Mouse (Mus musculus) mesoderm, embryonic 11.5 days (tissue): ENCODE data around the gene Six1.
"Not testable (repeated sequence)": the region's sequence is repeated elsewhere in the genome, so short reads cannot be mapped to it uniquely, and the experiment has no call there.

ENCODE experiments used
- DNase-seq: peaks from one replicate; pipeline ENCODE4 v3.0.0-alpha.2; 2012; ENCODE audit warnings: low read depth, low spot score

Six1 gene

DNA sequence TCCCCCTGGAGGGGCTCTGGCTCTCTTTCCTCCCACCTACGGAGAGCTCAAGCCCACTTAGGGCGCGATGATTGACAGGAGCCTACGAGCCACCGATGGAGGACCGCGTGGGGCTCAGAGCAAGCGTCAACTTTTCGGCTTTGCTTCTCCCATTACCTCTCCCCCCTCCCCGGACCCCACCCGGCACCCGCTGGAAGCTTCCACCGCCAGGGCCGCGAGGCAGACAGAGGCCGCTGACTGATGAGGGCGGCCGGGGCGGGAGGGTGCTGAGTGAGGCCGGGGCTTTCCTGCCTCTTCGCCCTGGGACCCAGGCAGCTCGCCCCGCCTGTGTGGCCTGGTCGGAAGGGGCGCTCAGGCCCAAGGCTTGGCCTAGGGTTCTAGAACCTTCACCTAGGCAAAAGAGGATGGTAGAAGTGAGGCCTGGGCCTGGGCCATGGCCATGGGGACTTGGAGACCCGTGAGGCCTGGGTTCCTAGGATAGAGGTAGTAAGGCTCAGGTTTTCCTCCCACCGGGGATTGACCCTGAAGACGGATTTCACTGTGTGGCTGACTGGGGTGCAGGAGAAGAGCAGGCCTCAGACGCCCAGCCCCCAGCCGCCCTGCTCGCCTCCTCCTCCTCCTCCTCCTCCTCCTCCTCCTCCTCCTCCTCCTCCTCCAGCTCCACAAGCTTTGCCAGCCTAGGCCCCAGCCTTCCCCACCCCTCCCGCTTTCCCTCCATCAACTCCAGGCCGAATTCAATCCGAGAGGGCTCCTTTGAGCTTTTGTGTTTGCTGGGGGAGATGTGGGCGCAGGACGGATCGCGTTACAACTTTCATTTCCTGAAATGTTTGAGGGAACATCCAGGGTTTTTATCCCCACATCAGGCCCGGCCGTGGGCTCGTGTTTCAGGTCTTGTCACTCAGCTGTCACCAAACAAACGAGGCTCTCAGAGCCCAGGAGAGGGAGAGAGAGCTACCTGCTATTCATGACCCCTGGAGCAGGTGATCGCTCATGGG is 18.5 kb downstream of the Six1 start:
- DNase-seq = no peak

DNA sequence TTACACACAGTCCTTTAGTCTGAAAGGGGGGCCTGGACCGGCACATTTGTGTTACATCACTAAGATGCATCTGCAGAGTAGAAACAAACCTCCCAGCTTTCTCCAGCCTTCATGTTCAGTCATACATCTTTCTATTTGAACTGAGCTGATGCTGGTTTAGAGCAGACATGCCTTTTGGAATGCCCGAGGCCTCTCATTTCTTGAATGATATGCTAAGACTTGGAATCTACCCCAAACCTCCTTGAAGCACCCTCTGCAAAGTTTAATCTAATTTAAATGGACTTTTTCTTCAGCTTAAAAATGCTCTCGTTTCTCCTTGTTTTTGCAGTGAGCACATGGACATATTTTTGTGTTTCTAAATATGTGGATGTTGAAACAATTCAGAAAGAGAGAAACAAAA is 21.0 kb downstream of the Six1 start:
- no peak for DNase-seq

DNA sequence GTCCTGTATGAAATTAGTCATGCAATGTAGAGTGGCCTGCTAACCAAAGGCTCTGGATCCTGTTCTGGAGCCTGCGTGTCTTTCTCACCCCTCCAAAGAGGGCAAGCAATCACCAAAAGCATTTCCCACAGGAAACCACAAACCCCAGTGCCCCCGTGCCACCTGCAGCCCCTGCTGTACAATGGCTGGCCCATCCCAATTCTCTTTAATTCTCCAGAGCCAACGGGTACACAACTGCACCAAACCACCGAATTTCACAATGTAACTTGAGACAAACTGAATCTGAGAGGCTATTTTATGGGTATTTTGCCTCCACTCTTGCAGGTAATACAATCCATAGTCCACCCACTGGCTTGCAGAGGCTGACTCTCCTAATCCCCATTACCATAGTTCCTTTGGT is 22.4 kb downstream of the Six1 start:
- no peak for DNase-seq

DNA sequence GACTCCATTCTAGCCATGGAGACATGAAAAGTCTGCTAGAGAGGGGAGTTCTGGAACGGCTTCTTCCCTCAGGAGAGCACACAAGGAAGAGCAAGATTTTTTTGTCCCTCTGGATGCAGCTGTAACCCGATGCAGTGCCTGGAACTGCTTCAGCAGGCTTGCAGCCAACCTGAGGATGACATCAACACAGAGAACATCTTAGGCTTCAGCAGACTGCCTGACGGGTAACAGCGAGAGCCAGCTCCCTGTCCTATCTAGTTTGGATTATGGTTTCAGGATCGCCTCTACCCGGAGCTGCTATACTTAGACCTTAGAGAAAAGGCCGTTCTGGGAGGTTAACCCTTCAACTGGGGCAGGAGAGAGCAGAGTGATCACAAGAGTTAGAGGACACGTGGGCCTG is 28.2 kb downstream of the Six1 start:
- no peak for DNase-seq

DNA sequence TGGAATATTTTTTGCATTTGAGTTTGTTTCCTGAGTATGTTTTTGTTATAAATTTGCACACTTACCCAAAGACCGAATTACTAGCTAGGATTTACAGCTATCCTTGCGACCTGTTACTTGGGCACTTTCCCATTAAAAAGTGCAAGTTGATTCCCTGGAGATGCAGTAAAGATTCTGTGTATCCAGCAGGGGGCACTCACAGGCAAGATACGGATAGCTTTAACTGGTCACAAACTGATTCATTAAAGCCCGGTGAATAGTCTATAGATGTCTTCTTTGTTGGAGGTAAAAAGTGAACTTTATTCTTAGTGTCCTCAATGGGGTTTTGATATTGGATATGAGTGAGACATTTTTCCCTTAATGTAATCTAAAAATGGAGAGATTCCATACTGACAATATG is 32.7 kb downstream of the Six1 start:
- DNase-seq = peak; percentile 70

DNA sequence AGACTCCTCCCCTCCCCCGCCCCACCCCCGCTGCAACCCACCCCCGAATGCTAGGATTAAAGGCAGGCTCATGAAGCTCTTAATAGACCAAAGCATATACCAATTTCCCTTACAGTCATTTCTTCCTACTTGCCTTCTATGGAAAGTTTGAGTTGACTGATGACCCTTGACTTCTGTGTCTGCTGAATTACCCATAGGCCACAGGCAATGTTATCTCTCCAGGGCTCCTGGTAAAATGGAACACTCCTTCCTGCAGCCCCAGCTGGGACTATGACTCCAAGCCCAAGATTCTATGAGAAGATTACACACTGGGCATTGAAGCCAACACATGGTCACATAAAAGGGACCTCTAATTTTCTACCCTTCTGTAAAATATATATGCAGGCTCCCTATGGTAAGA is 33.3 kb downstream of the Six1 start:
- no peak for DNase-seq

DNA sequence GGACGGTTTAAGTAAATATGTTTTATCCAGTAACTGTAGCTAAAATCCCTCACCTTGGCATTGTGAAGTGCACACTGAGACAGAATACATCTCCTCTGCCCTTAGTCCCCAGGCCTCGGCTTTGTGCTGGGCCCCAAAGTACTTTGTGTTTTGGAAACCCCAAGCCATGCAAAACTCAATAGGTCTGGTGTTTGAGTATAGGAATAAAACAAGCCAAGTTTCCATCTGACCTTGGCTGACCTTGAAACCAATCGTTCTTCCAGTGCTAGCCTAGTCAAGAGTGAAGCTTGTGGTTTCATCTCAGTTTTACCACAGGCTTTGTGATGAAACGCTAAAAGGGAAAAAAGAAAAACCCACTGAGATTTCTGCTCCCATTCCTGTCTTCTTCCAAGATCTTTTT is 34.8 kb downstream of the Six1 start:
- DNase-seq = no peak

DNA sequence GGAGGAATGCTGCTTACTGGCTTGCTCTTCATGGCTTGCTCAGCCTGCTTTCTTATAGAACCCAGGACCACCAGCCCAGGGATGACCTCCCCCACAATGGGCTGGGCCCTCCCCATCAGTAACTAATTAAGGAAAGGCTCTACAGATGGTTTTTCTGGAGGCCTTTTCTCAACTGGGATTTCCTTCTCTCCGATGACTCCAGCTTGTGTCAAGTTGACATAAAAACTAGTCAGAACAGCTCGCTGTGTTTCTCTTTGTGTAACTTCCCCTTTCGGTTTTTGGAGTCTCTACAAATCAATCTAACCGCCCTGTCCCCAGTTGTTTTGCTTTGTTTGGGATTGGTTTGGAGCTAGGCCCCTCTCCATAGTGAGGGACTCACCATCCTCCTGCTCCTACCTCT is 37.5 kb downstream of the Six1 start:
- no peak for DNase-seq

DNA sequence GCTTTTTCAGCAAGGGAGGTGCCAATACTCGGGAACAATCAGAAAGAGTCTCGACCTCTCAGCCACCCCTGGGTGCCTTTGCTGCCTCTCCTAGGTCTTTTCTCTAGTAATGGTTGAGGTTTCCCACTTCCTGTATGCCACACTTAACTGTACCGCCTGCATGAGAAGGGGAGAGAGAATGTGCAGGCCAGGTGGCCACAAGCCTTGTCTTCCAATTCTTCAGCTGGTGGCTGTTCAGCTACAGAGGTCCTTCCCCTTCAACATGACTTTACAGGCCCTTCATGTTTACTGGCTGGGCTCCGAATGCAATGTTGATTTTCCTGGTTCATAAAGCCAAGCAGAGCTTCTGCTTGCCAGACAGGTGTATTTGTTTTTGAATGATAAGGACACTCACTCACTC is 39.4 kb downstream of the Six1 start:
- DNase-seq = no peak

DNA sequence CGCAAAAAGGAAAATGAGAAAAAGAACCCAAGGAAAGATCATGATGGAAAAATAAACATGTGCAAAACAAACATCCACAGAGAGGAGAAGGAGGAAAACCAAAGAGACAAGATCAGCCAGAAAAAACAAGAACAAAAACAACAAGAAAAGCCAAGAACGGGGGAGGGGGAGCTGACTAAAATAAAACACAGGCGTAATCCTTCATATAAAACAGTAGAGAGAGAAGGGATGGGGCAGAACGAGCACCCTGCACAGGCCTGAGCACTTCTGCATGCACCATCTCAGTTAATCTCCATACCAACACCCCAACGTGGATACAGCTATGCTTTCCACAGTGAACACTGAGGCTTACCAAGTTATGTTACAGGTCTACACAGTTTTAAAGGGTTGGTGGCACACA is 40.9 kb downstream of the Six1 start:
- DNase-seq = no peak

DNA sequence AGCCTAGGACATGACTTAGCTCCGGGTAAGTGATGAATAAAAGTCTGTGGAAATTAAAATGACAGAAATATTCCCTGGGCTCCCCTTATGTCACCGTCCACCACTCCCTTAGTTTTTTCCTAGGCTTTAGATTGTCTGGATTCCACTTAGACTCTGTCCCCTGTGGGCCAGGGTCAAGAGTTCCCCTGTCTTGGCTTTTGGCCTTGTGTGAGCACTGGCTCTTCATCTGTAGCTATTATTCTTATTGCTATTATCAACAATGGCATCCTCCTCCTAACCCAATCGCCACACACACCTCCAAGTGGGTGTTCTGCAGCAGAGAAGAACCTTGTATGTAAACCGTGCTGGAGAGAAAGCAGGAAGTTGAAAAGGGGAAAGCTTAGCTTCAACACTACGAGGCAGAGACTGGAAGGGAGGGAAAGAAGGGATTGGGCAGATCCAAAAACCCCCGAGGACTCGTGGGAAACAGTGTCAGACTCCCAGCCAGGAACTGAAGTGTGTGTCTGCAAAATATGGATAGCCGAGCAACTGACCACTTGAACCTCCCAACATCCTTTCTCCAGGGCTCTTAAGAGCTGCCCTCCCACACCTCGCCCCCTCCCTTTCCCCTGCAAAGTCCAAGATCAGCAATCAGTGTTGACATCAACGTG is 41.4 kb downstream of the Six1 start:
- DNase-seq = no peak

DNA sequence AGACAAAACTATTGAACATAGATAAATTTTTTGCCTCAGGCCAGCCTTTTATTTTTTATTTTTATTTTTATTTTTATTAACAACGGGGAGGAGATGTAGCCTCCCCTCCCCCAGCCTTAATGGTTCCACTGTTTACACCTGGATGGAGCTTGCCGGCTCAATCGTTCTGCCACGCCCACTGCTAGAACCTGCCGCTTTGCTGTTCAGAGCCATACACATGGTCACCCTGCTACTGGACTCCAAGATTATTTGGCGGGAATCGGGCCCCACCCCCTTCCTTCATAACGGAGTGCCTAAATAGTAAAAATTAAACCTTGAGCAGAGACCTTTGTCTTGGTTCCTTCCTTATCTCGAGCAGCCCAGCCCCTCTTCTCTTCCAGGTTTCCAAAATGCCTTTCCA is 50.8 kb downstream of the Six1 start:
- not testable (repeated sequence) for DNase-seq

DNA sequence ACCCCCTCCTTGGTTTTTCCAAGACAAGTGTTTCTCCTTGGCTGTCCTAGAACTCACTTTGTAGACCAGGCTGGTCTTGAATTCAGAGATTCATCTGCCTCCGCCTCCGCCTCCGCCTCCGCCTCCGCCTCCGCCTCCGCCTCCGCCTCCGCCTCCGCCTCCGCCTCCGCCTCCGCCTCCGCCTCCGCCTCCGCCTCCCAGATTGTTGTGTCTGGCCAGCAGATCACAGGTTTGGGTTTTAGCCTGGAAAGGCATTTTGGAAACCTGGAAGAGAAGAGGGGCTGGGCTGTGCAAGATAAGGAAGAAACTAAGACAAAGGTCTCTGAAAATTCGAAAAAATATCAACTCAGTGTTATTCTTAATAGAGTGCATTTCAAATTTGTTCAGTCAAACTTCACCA is 51.4 kb downstream of the Six1 start:
- not testable (repeated sequence) for DNase-seq

DNA sequence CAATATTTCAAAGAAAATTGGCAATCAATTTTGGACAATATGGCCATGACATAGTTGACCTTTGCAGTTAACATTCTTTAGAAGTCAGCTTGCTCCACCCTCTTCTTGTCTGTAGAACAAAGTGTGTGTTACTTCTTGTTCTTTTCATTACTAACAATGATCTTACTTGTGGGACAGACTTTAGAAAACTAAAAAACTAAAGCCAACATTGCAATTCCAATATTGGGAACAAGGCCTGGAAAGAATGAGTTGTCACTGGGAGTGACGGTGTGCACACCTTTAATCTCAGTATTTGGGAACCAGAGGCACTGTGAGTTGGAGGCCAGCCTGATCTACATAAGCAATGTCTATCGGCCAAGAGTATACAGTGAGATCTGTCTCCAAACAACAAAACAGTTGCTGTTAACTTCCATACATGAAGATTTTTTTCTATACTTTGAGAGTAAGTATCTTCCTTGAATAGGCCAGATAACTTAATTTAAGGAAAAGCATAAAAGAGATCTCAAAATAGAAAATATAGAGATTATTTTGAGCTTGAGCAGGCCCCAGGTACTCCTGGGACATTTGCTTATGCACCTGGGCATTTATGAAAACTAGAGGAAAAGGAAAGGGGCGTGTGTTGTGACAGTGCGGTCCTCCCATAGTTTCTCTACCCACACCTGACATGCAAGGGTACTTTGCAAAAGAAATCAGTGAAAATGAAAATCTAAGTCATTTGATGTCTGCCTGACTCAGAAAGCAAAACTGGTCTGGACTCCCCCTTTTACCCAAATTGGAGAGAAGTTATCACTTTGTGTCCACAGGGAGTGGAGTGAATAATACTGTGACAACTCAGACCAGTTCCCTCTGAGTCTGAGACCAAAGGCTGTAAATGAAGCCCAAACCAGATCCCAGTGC is 55.3 kb downstream of the Six1 start:
- no peak for DNase-seq

DNA sequence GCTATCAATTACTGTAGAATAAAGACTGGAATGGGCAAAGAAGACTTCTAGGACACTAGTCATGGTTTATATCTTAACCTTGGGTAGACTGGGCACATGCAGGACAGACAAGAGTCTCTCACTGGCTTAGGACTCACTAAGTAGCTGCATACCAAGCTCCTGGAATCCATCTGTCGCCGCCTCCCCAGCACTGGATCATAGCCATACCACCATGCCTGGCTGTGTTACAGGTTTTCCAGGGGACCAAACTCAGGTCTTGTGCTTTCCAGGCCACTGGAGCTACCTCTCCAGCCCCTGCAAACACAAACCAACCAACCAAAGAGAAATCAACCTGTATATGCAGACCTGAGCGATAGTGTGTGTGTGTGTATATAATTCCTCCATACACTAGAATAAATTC is 57.0 kb downstream of the Six1 start:
- DNase-seq = no peak
